11 mouse cellular contexts compared by ENCODE assay signal in the genomic region with DNA sequence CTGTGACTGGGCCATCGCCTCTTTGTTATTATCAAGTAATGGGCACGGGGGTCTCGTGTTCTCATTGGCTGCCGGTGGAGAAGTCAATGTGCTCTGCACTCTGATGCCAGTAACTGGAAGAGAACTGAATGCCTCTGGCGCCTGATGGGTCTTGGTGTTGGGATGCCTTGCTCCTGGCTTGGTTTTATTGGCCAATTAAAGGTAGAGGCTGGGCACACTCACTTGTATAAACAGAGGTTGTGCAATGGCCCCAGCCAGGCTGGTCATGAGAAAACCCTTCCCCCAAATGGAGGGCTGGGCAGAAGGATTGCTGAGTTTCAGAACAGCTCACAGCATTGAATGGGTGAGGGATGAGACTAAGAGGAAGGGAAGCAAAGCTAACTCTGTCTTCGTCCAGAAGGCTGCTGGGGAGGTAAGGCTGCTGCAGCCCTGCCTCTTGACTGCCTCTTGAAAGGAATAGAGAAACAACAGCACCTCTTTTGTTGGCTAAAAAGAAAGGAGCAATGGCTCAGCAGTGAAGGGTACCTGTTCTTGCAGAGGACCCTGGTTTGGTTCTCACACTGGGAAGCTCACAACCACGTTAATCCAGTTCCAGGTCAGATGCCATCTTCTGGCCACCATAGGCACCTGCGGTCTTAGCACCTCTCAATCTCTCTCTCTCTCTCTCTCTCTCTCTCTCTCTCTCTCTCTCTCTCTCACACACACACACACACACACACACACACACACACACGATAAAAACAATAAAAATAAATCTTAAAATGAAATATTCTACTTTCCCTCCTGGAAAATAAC.
DNase-seq lines count a peak whose midpoint lies in the region; ATAC-seq and TF ChIP-seq lines count a peak whose summit lies in the region.
"Had no signal": no experiment of that assay in that cellular context is flagged by ENCODE, and none has a peak within 500 bp of the region (broad histone marks: within the 10 kb centered on the region; RNA-seq: fewer than 3 reads in every experiment).

No protein-coding gene starts in this region.

- ATAC-seq in liver, embryonic 15.5 days (ENCODE audit: insufficient read depth), result peak; percentile 40; the same call in 1 of the 2 replicates

- no peak overlapping the region for H3K4me3 ChIP-seq in lung, adult 2 months (replicated peaks; ENCODE audit: extremely low read depth, low read depth, low read length)
- H3K4me3 ChIP-seq in liver, embryonic 15.5 days (replicated peaks), result no peak overlapping the region
- H3K4me3 ChIP-seq: kidney, embryonic 15.5 days had no signal

- H3K27ac ChIP-seq in liver, embryonic 15.5 days (replicated peaks), result no peak overlapping the region
- H3K27ac ChIP-seq: kidney, embryonic 15.5 days; macrophage had no signal

- H3K9ac ChIP-seq in liver, embryonic 15.5 days, result no peak overlapping the region
- H3K9ac ChIP-seq: kidney, embryonic 15.5 days had no signal

- H3K9me3 ChIP-seq in liver, embryonic 15.5 days (replicated peaks), result no peaks in the 10 kb centered on the region
- H3K9me3 ChIP-seq: kidney, embryonic 15.5 days had no signal

- H3K27me3 ChIP-seq in liver, embryonic 15.5 days, result no peaks in the 10 kb centered on the region
- H3K27me3 ChIP-seq: kidney, embryonic 15.5 days had no signal

- no peak overlapping the region for H3K4me2 ChIP-seq in liver, embryonic 15.5 days
- H3K4me2 ChIP-seq: kidney, embryonic 15.5 days had no signal

- peaks cover 11% of the 10 kb centered on the region for H3K4me1 ChIP-seq in lung, adult 2 months (ENCODE audit: control insufficient read depth, insufficient read depth, low read length)
- H3K4me1 ChIP-seq in liver, embryonic 15.5 days (replicated peaks), result peaks cover 12% of the 10 kb centered on the region

- DNase-seq in adrenal gland, postnatal 14 days, result peak; percentile 33
- no peak for DNase-seq in adrenal gland, adult 8-10 months
- no peak for DNase-seq in lung, adult 2 months
- no peak for DNase-seq in lung, postnatal 14 days
- DNase-seq in adipocyte (ENCODE audit: low spot score), result peak; percentile 60
- no peak for DNase-seq in spleen, postnatal 36 days (ENCODE audit: low spot score in 2 of 2)
- no peak for DNase-seq in testis, postnatal 10 days (ENCODE audit: low spot score)
- DNase-seq: B cell, adult 2 months had no signal

- TF ChIP-seq POLR2A in lung, adult 2 months (IDR thresholded peaks at IDR 0.05; ENCODE audit: borderline replicate concordance, extremely low read depth, low read depth, low read length), result no peak

- no peaks in the 10 kb centered on the region for H3K36me3 ChIP-seq in liver, embryonic 15.5 days (replicated peaks)
- H3K36me3 ChIP-seq: kidney, embryonic 15.5 days had no signal

- 78% methylated on average over 9 of the region's 9 CpGs for WGBS in lung, adult 2 months
- WGBS in liver, embryonic 15.5 days (ENCODE audit: insufficient replicate concordance), result 52% methylated on average over 9 of the region's 9 CpGs

- TF ChIP-seq CTCF in lung, adult 2 months (IDR thresholded peaks at IDR 0.05; ENCODE audit: insufficient read depth, low read length), result peak; percentile 35

Comparison
In these comparisons a context has a peak if more than half of its experiments do, and no peak if none do; other contexts are left out.
1. DNase-seq: peak in adrenal gland, postnatal 14 days (single experiment) and adipocyte (single experiment); none in adrenal gland, adult 8-10 months (single experiment), lung, adult 2 months (single experiment), lung, postnatal 14 days (single experiment), spleen, postnatal 36 days (0 of 2) and testis, postnatal 10 days (single experiment).